Mouse (Mus musculus): ENCODE data around the gene Prune2.

DNA sequence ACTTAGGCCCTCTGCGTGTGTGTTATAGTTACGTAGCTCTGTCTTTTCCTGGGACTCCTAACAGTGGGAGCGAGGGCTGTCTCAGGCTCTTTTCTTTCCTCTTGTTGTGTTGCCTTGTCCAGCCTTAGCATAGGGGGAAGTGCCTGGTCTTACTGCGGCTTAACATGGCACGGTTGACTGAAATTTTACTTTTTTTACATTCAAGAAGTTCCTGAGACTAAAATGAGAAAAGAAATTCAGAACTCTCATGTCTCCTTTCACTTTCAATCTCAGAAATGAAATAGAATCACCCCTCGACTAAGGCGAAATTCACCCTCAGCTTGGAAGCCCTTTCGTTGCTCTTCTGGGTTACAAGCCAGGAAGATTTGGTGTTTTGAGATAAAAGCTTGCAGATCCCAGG is 295.5 kb downstream of the Prune2 start:
- TF ChIP-seq CTCF (IDR thresholded peaks at IDR 0.05; ENCODE audit: insufficient read depth, low read length), result no peak
- no peak for TF ChIP-seq POLR2A (IDR thresholded peaks at IDR 0.05; ENCODE audit: borderline replicate concordance, extremely low read depth, low read depth, low read length)
